Mouse (Mus musculus): ENCODE measurements around the gene Fastkd5. TPM values are rescaled to one million over a fixed set of nuclear protein-coding genes. Genes with fewer than 3 reads are reported as not detected.

Gene Fastkd5
- total RNA-seq, 1 experiment from 2014 or later, result 17.7 TPM

DNA sequence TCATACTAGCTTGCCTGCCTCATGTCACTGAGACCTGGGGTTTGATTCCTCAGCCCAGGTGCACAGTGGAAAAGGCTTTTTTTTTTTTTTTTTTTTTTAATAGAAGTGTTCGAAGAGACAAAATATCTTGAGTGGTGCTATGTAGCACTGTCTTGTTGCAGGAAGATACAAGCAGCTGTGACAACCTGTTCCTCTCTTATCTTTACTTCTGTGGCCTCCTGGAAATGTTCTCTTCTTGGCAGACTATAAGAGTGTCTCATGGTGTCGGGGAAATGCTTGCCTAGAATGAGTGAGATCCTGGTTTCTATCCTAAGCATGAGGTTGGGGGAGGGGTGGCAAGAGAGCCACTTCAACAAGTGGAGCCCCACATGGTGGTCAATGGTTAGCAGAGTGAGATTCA lies 41.5 kb downstream of the Fastkd5 start:
- ATAC-seq (replicated peaks in 1 of 2; ENCODE audit: insufficient read depth in 1 of 2, low FRiP score in 2 of 2, low TSS enrichment in 1 of 2, low read depth in 1 of 2, poor library complexity in 2 of 2, severe bottlenecking in 2 of 2), result no peak

- no peak for ATAC-seq (replicated peaks in 1 of 2; ENCODE audit: insufficient read depth in 1 of 2, low FRiP score in 2 of 2, low TSS enrichment in 1 of 2, low read depth in 1 of 2, poor library complexity in 2 of 2, severe bottlenecking in 2 of 2)
Observed at GRCm38 (mm10) chr2:130586016-130586415, 43.8 kb downstream of the Fastkd5 start.

DNA sequence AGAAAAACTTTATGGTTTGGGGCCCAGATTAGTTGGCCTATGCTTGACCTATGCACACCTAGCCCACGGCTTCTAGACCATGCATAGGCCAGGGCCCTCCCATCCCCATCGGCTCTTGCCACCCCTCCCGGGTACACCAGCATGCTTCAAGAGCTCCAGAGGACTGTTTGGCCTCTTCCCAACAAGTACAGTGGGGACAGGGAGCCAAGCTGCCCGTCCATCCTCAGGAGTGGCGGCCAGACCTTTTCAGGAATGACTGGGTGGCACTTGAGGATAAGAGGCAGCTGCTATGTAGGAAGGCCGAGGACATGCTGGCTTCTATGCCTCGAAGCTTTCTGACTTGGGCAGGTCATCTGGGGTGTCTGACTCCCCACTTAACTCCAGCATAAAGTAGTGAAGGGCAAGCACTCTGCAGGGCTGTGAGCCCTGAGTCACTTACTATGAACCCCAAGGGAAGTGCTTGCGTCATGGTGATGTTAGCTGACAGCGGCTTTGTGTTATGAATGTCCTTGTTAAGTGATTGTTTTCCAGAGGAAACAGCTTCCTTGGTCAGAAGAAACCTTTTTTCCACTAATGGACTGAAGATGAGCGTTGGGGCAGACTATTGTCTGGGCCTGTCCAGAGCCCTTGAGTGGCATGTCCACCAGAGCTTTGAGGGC lies 45.8 kb downstream of the Fastkd5 start:
- no peak for ATAC-seq (replicated peaks in 1 of 2; ENCODE audit: insufficient read depth in 1 of 2, low FRiP score in 2 of 2, low TSS enrichment in 1 of 2, low read depth in 1 of 2, poor library complexity in 2 of 2, severe bottlenecking in 2 of 2)

DNA sequence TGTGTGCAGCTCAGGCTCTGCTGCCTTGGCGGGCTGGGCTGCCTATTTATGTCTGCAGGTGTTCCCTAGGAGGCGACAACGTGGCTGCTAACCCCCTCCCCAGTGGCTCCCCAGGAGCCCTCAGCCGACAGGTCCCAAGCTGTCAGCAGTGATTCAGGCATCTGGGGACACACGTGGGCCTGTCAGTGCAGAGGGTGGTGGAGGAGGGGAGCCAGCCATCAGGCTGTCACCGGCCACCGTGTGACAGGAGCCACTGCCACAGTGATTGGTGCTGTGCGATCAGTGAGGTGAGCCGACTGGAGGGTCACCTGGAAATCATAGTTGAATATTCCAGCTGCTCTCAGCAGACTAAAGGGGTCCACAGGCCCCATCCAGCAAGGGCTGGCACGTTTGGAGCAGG lies 47.3 kb downstream of the Fastkd5 start, which contains the start of gene Avp:
Gene Avp (minus strand): TSS at position 3 of the 400 bp plus-strand sequence.
- ATAC-seq (replicated peaks in 1 of 2; ENCODE audit: insufficient read depth in 1 of 2, low FRiP score in 2 of 2, low TSS enrichment in 1 of 2, low read depth in 1 of 2, poor library complexity in 2 of 2, severe bottlenecking in 2 of 2), result no peak

DNA sequence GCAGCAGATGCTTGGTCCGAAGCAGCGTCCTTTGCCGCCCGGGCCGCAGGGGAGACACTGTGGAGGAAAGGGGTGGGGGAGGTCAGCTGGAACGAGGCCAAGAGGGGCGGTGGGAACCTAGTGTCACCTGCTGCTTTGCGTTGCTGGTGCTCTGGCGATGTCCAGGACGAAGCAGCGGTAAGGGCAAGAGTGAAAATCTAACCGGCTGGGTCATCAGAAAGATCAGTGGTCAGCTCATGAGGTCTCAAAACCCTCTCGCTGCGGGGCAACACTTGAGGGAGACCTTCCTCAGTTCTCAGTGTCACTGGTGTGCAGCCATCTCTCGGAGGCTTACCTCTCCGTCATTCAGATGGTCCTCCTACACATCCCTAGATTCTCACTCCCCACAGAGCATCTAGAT lies 48.6 kb downstream of the Fastkd5 start:
- ATAC-seq (replicated peaks in 1 of 2; ENCODE audit: insufficient read depth in 1 of 2, low FRiP score in 2 of 2, low TSS enrichment in 1 of 2, low read depth in 1 of 2, poor library complexity in 2 of 2, severe bottlenecking in 2 of 2), result no peak

- no peak for ATAC-seq (replicated peaks in 1 of 2; ENCODE audit: insufficient read depth in 1 of 2, low FRiP score in 2 of 2, low TSS enrichment in 1 of 2, low read depth in 1 of 2, poor library complexity in 2 of 2, severe bottlenecking in 2 of 2)
Observed at GRCm38 (mm10) chr2:130579791-130580190, 50.0 kb downstream of the Fastkd5 start.

- ATAC-seq (replicated peaks in 1 of 2; ENCODE audit: insufficient read depth in 1 of 2, low FRiP score in 2 of 2, low TSS enrichment in 1 of 2, low read depth in 1 of 2, poor library complexity in 2 of 2, severe bottlenecking in 2 of 2), result no peak; a peak in 1 of 4 replicates
Observed at GRCm38 (mm10) chr2:130578148-130578547, 51.7 kb downstream of the Fastkd5 start.

DNA sequence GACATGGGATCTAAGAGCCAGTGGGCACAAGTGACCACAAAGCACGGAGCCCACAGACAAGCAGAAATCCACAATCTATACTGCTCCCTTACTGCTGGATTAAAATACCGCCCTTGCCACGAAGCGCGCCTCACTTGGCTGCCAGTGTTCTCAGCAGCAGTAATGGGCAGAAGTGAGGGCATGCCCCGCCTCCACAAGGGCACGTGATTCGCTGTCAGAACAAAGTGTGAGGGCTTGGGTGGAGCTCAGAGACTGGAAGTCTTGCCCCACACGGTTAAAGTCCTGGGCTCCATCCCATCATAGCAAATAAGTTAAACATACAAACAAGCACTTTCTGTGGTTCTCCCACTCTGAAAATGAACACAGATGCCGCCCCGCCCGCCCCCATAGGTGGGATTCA lies 52.2 kb downstream of the Fastkd5 start:
- peak; percentile 23 to 29; a peak in 1 of 4 replicates for ATAC-seq (replicated peaks in 1 of 2; ENCODE audit: insufficient read depth in 1 of 2, low FRiP score in 2 of 2, low TSS enrichment in 1 of 2, low read depth in 1 of 2, poor library complexity in 2 of 2, severe bottlenecking in 2 of 2)

- ATAC-seq (replicated peaks in 1 of 2; ENCODE audit: insufficient read depth in 1 of 2, low FRiP score in 2 of 2, low TSS enrichment in 1 of 2, low read depth in 1 of 2, poor library complexity in 2 of 2, severe bottlenecking in 2 of 2), result no peak
Observed at GRCm38 (mm10) chr2:130577021-130577420, 52.8 kb downstream of the Fastkd5 start.

DNA sequence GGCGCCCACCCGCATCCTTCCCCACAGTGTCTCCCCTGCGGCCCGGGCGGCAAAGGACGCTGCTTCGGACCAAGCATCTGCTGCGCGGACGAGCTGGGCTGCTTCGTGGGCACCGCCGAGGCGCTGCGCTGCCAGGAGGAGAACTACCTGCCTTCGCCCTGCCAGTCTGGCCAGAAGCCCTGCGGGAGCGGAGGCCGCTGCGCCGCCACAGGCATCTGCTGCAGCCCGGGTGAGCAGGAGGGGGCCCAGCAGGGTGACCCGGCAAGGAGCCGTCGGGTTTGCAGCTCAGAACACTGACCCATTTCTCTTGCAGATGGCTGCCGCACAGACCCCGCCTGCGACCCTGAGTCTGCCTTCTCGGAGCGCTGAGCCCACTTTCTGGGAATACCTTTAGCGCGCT lies 53.3 kb downstream of the Fastkd5 start:
- 0 out of 4 replicates have a peak, but pooled peaks of 1 of the 2 experiments have one; percentile 14 for ATAC-seq (replicated peaks in 1 of 2; ENCODE audit: insufficient read depth in 1 of 2, low FRiP score in 2 of 2, low TSS enrichment in 1 of 2, low read depth in 1 of 2, poor library complexity in 2 of 2, severe bottlenecking in 2 of 2)

GRCm38 (mm10) chr2:130575873-130576272 lies 54.0 kb downstream of the Fastkd5 start, which contains the start of gene Oxt:
TSS of gene Oxt (plus strand) at chr2:130576173.
- no peak for ATAC-seq (replicated peaks in 1 of 2; ENCODE audit: insufficient read depth in 1 of 2, low FRiP score in 2 of 2, low TSS enrichment in 1 of 2, low read depth in 1 of 2, poor library complexity in 2 of 2, severe bottlenecking in 2 of 2)

DNA sequence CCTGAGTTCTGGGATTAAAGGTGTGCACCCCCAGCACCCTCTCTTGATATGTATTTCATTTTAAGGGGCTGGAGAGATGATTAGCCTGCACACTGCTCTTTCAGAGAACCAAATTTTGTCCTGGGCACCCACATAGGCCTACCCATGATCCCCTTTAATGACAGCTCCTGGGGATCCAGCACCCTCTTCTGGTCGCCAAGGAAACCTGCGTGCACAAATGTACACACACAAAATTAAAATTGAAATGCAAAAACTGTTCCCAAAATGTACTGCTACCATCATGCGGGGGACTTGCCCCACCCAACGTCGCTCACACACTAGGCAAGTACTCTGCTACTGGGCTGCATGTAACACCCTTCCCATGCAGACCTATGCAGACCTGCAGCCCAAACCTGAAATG lies 54.9 kb downstream of the Fastkd5 start:
- no peak for ATAC-seq (replicated peaks in 1 of 2; ENCODE audit: insufficient read depth in 1 of 2, low FRiP score in 2 of 2, low TSS enrichment in 1 of 2, low read depth in 1 of 2, poor library complexity in 2 of 2, severe bottlenecking in 2 of 2)

DNA sequence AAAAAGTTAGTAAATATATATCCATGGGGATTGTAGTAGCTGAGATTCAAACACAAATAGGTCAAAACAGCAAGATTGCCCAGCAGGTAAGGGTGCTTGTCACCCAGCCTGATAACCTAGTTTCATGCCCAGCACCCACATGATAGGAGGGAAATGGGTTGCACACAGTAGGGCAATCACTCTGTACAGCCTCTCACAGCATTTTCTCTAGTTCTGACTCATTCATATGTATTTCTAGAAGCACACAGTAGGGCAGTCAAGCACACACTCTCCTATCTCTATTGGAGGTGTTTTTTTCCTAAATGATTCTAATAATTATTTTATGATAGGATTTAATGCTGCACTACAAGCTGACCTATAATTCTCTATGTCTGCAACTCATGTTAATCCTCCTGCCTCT lies 59.9 kb downstream of the Fastkd5 start:
- no peak for ATAC-seq (replicated peaks in 1 of 2; ENCODE audit: insufficient read depth in 1 of 2, low FRiP score in 2 of 2, low TSS enrichment in 1 of 2, low read depth in 1 of 2, poor library complexity in 2 of 2, severe bottlenecking in 2 of 2)

GRCm38 (mm10) chr2:130568921-130569320 lies 60.9 kb downstream of the Fastkd5 start:
- no peak for ATAC-seq (replicated peaks in 1 of 2; ENCODE audit: insufficient read depth in 1 of 2, low FRiP score in 2 of 2, low TSS enrichment in 1 of 2, low read depth in 1 of 2, poor library complexity in 2 of 2, severe bottlenecking in 2 of 2)

- ATAC-seq (replicated peaks in 1 of 2; ENCODE audit: insufficient read depth in 1 of 2, low FRiP score in 2 of 2, low TSS enrichment in 1 of 2, low read depth in 1 of 2, poor library complexity in 2 of 2, severe bottlenecking in 2 of 2), result no peak
Observed at GRCm38 (mm10) chr2:130564983-130565382, 64.8 kb downstream of the Fastkd5 start.

GRCm38 (mm10) chr2:130564063-130564462 lies 65.8 kb downstream of the Fastkd5 start:
- peak in 1 of 2 experiments; percentile 2; a peak in 1 of 4 replicates for ATAC-seq (replicated peaks in 1 of 2; ENCODE audit: insufficient read depth in 1 of 2, low FRiP score in 2 of 2, low TSS enrichment in 1 of 2, low read depth in 1 of 2, poor library complexity in 2 of 2, severe bottlenecking in 2 of 2)
